Mouse (Mus musculus) intestine, embryonic 14.5 days (tissue): ENCODE measurements around the gene Olig1. TPM values are rescaled to one million over a fixed set of nuclear protein-coding genes. Genes with fewer than 3 reads are reported as not detected.

Source experiments
- ATAC-seq: fragments of 200-750 bp; cut with Nextera tagmentation; replicated peaks from 2 replicates; pipeline ENCODE4 v1.8.0; 2017; ENCODE audit warnings: low read depth, moderate number of reproducible peaks, moderate TSS enrichment, moderate library complexity; ENCODE audit not compliant: low FRiP score, low TSS enrichment
- DNase-seq: peaks from one replicate; pipeline ENCODE4 v3.0.0-alpha.2; 2018; ENCODE audit warnings: low spot score
- H3K27ac ChIP-seq: fragments of 300-500 bp; sonication (generic); 2 replicates; pipeline ENCODE4 v1.5.1; 2014; ENCODE audit warnings: low read depth, mild to moderate bottlenecking, control low read depth
- H3K27me3 ChIP-seq: fragments of 300-500 bp; sonication (generic); replicated peaks from 2 replicates; pipeline ENCODE4 v1.6.1; 2014; ENCODE audit warnings: low read length, control low read depth; ENCODE audit not compliant: control insufficient read depth, insufficient read depth
- H3K36me3 ChIP-seq: fragments of 300-500 bp; sonication (generic); 2 replicates; pipeline ENCODE4 v1.6.1; 2014; ENCODE audit warnings: low read length, control low read depth; ENCODE audit not compliant: control insufficient read depth, insufficient read depth
- H3K4me1 ChIP-seq: fragments of 300-500 bp; sonication (generic); replicated peaks from 2 replicates; pipeline ENCODE4 v1.6.1; 2014; ENCODE audit warnings: low read length, control low read depth, mixed read lengths; ENCODE audit not compliant: control insufficient read depth, insufficient read depth
- H3K4me2 ChIP-seq: fragments of 300-500 bp; sonication (generic); 2 replicates; pipeline ENCODE4 v1.6.1; 2014; ENCODE audit warnings: low read length
- H3K4me3 ChIP-seq: fragments of 300-500 bp; sonication (generic); 2 replicates; pipeline ENCODE4 v1.5.1; 2014; ENCODE audit warnings: low read depth, low read length, control low read depth, mixed read lengths
- H3K9ac ChIP-seq: fragments of 300-500 bp; sonication (generic); 2 replicates; pipeline ENCODE4 v1.6.1; 2014; ENCODE audit warnings: mild to moderate bottlenecking, low read length
- H3K9me3 ChIP-seq: fragments of 300-500 bp; sonication (generic); 2 replicates; pipeline ENCODE4 v1.6.1; 2016; ENCODE audit warnings: low read length, control low read depth; ENCODE audit not compliant: control insufficient read depth
- WGBS: fragments of 180-500 bp; shearing (Covaris S2); extraction: QIAGEN DNeasy Blood & Tissue Kit; methylation state at CpG from one replicate; pipeline ENCODE4 v1.1.7; 2014; 5-methylcytosine and 5-hydroxymethylcytosine counted together
- polyA plus RNA-seq: library from polyadenylated mRNA; unstranded; fragments of >200 nt; fragmentation: Nextera tagmentation; extraction: Ambion mirVana; gene quantifications from 2 replicates; pipeline ENCODE4 v1.2.1, GENCODE M21; 2014

Olig1 gene
- polyA plus RNA-seq, 1 experiment from 2014 or later: 0.14 TPM

DNA sequence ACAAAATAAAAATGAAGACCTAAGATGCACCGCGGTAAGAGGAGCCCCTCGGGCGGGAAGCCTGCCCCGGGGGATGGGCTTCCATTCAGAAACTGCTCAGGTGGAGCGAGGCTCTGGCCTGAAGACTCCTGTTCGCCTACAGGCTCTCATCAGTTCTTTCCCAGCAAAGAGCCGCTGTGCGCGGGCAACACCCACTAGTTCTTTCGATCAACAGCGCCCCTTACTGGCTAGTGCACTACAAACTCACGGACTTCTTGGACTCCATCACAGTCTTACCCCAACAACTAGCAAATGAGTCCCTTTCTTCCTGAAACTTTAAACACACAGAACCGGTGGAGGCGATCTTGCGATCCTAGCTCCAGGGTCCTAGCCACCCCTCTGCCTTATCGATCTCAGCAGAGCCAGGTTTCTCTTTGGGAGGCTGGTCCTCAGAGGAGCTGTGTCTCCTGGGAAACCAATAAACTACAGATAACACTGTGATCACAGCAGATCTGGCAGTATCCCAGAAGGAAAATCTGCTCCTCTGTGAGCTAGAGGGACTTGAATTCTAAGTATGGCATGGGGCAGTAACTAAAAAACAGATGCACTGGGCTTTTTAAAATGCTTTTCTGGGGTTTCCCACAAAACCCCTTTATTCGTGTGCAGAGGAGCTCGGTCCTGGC is 44.7 kb downstream of the Olig1 start:
- no peak for ATAC-seq
- H3K4me1 ChIP-seq: no peaks in the 10 kb centered on the region
- H3K27ac ChIP-seq: no peak overlapping the region
- 8% methylated on average over 19 of the region's 19 CpGs for WGBS
- DNase-seq: peak; percentile 82
- peaks cover 11% of the 10 kb centered on the region for H3K27me3 ChIP-seq
- no peaks in the 10 kb centered on the region for H3K36me3 ChIP-seq
- H3K9ac ChIP-seq: no peak overlapping the region
- peak overlapping the region; percentile 24; the same call in 1 of the 2 replicates for H3K4me2 ChIP-seq
- H3K9me3 ChIP-seq: no peaks in the 10 kb centered on the region
- H3K4me3 ChIP-seq: 0 out of 2 replicates have a peak overlapping the region, but pooled peaks have one; percentile 4

GRCm38 (mm10) chr16:91320191-91320590 is 50.6 kb downstream of the Olig1 start:
- no peak for ATAC-seq
- no peak overlapping the region for H3K27ac ChIP-seq
- 49% methylated on average over 10 of the region's 10 CpGs for WGBS
- H3K36me3 ChIP-seq: no peaks in the 10 kb centered on the region
- H3K4me1 ChIP-seq: no peaks in the 10 kb centered on the region
- DNase-seq: no peak
- H3K27me3 ChIP-seq: peaks cover 17% of the 10 kb centered on the region
- no peak overlapping the region for H3K4me3 ChIP-seq
- no peak overlapping the region for H3K4me2 ChIP-seq
- H3K9me3 ChIP-seq: no peaks in the 10 kb centered on the region
- no peak overlapping the region for H3K9ac ChIP-seq

GRCm38 (mm10) chr16:91320608-91321007 is 51.0 kb downstream of the Olig1 start:
- ATAC-seq (no peak), DNase-seq (no peak)
- Histone ChIP-seq H3K4me3 (no peak overlapping the region), H3K9ac (no peak overlapping the region), H3K9me3 (no peaks in the 10 kb centered on the region), H3K36me3 (no peaks in the 10 kb centered on the region), H3K27ac (no peak overlapping the region), H3K27me3 (peaks cover 13% of the 10 kb centered on the region; the same call in 1 of the 2 replicates), H3K4me2 (no peak overlapping the region), H3K4me1 (no peaks in the 10 kb centered on the region)
- 72% methylated on average over 15 of the region's 15 CpGs for WGBS

Other genes with a start within 250 kb of the Olig1 start
- 60.7 and 71.1 TPM in 2 replicates for gene Paxbp1, start 225.2 kb upstream of the Olig1 start, polyA plus RNA-seq
- gene 4932438H23Rik, start 174.7 kb upstream of the Olig1 start, polyA plus RNA-seq: 0.13 TPM in 1 of 2 replicates, not detected in the other
- not detected in 2 replicates for gene Olig2, start 44.3 kb upstream of the Olig1 start, polyA plus RNA-seq
- 41.1 and 44.0 TPM in 2 replicates for gene Ifnar2, start 103.0 kb downstream of the Olig1 start, polyA plus RNA-seq
- 0.45 TPM in 1 of 2 replicates, not detected in the other for gene Gm21970, start 121.9 kb downstream of the Olig1 start, polyA plus RNA-seq
- 35.4 and 36.8 TPM in 2 replicates for gene Il10rb, start 136.4 kb downstream of the Olig1 start, polyA plus RNA-seq
- gene Ifnar1, start 215.5 kb downstream of the Olig1 start, polyA plus RNA-seq: 51.9 and 60.9 TPM in 2 replicates